Mouse (Mus musculus) fibroblast of lung, adult 2 months (primary cell): ENCODE measurements around the gene Crabp1.

ENCODE experiments used
- DNase-seq: peaks from one replicate; pipeline ENCODE4 v3.0.0-alpha.2; 2011; ENCODE audit warnings: low read depth

Gene Crabp1

DNA sequence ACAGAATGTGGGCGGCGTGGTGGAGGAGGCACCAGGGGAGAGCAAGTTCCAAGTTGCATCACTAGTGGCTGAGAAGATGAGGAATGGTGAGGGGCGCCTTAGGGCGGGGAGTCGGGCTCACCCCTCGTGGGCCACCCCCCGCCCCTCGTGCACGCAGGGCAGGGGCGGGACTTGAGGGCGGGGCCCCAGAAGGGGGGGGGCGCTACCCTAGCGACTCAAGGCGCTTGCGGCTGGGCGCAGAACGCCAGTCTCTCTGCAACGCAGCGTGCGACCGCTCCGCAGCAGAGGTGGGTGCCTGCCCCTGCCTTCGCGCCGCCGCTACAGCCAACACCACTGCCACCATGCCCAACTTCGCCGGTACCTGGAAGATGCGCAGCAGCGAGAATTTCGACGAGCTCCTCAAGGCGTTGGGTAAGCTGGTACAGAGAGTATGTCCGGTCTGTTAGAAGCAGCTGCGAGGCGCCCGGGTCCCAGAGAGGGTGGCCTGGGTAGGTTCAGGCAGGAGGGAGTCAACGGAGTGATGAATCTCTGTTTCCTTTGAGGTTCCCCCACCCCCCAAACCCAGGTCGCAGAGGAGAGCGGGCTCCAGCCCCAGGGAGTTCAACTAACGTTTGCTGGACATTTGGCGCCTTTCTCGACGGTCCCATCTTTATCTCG is at the start of gene Crabp1:
Gene Crabp1 (plus strand): TSS at position 188 of the 657 bp plus-strand sequence.
- DNase-seq: no peak

DNA sequence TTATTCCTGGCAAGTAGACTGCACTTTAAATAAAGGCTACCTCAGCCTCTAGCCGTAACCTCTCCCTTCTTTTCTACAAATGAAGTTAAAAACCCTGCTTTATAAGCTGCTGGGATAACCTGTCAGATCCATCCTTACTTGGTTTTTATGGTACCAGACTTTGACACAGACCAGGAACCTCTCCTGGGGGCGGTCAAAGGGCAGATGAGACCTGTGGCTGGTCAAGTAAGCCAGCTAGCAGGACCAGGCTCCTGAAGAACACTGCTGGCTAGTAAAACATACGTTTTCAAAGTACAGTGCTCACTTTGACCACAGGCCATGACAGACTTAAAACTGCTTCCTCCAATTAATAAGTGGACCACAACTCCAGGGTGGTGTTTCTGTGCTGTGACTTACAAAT is 48.8 kb upstream of the Crabp1 start:
- DNase-seq: no peak

DNA sequence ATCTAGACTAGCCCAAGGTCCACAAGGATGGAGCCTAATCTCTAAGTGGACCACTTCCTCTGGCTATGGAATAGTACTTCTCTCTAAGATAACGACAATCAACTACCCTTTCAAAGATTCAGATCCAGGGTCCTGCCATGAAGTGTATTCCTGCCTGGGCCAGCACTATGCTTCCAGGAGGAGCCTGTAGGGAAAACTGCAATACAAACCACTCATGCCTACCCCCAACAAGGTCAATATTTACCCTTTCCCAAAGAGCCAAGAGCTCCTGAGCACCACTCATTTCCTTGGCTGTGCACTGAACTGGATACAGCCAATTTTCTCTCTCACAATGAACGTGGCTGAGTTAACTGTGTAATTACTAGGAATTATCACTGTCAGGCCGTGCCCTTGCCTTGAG is 47.0 kb upstream of the Crabp1 start:
- DNase-seq: no peak

- no peak for DNase-seq
Measured at GRCm38 (mm10) chr9:54722156-54722555, 42.4 kb upstream of the Crabp1 start.

DNA sequence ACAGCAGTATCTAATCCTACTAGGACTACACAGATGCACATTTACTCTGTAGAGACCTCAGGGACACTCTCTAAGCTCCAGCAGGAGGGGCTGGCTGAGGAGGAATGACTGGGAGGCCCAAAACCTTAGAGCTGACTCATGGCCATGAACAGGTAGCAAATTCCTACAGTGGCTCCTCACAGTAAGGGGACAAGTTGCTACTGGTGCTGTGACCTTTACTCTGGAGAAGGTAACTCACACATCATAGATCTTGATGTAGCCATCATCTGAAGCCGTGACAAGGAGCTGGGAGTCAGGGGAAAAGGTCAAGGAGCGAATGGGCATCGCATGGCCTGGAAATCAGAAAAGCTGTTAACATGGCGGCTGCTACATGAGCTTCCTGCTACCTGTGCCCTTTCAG is 42.0 kb upstream of the Crabp1 start:
- no peak for DNase-seq

DNA sequence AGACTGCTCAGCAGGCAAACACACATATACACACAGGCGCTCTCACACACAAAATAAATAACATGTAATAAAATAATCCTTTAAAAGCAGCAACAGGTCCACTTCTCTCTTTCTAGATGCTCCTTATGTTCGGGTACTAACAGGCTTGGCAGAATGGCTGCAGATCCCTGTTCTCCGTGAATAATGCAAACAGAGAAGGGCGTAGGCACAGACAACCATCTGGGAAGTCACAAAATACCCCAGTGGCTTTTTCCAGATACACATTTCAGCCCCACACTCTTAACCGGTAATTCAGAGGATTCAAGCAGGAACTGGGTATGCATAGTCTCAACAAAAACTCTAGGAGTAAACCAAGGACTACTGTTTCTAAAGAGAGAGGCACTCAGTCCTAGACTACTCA is 38.2 kb upstream of the Crabp1 start:
- no peak for DNase-seq

DNA sequence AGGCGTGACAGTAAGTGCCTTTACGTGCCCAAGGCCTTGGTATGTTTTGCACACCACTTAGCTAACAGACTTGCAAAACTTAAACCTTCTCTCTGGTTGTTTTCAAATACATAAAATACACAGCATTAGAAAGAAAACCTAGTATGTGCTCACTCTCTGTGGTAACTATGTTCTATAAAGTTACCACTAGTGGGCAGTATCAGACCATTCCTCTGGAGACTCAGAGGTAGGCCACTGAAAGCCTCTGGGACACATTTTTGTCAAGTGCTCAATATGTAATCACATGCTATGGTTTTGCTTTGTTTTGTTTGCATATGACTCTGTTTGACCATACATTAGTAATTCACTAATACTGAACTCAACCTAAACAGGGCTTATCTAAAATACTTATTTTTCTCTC is 32.4 kb upstream of the Crabp1 start:
- no peak for DNase-seq

DNA sequence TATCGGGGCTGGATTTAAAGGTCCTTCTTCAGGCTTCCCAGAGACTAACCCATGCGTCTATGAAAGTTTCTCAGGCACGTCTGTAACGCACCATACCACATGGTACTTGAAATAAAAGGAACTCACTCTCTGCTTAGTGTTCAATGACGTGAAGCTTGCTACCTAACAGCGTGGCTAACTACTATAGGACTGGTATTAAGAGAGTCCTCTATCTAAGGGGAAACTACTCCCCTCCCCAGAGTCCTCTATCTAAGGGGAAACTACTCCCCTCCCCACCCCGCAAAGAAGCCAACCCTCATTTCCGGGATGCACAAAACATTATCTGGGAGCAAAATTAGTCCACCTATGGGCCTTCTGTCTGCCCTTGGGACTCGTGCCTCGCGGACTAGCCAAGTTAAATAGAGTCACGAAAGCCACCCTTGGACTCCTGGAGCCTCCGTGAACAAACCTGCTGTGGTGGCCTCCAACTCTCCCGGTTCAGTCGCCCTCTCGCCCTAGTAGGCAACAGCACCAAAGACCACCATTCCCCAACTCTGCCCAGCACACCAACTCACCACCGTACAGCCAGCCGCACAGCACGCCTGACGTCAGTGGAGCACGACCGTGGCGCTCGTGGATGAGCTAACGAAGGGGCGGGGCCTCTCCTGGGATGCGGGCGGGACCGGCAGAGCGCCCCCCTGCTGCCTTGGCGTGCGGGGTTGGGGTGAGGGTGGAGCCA is 30.5 kb upstream of the Crabp1 start, which contains the start of gene Wdr61:
Gene Wdr61 (minus strand): TSS at position 599 of the 718 bp plus-strand sequence.
- DNase-seq: peak; percentile 91

DNA sequence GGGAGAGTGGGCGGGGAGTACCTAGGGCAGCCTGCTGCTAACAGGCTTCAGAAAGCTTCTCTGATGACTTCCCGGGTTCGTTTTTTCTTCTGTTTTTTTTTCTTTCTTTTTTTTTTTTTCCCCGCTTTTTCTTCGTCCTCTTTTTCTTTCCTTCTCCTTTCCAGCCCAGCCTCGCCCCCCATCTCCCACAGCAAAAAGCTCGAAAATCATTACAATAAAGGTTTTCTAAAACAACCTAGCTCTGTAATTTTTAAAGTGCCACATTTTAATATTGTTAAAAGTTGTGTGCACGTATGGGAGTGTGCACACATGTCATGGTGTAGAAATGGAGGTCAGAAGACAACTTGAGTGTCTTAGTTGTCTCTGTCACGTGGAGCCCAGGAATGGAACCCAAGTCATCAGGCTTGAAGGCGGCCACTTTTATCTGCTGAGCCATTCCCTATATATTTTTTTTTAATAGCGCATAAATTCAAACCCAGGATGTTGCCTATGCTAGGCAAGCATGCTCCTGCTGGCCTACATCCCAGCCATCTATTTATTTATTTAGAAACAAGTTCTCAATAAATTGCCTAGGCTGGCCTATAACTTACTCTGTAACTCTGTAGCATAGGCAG is 29.8 kb upstream of the Crabp1 start:
- DNase-seq: no peak

- DNase-seq: peak; percentile 33
Measured at GRCm38 (mm10) chr9:54736284-54736701, 28.3 kb upstream of the Crabp1 start.

GRCm38 (mm10) chr9:54738376-54738775 is 26.2 kb upstream of the Crabp1 start:
- DNase-seq: peak; percentile 48

GRCm38 (mm10) chr9:54743891-54744290 is 20.7 kb upstream of the Crabp1 start:
- no peak for DNase-seq

DNA sequence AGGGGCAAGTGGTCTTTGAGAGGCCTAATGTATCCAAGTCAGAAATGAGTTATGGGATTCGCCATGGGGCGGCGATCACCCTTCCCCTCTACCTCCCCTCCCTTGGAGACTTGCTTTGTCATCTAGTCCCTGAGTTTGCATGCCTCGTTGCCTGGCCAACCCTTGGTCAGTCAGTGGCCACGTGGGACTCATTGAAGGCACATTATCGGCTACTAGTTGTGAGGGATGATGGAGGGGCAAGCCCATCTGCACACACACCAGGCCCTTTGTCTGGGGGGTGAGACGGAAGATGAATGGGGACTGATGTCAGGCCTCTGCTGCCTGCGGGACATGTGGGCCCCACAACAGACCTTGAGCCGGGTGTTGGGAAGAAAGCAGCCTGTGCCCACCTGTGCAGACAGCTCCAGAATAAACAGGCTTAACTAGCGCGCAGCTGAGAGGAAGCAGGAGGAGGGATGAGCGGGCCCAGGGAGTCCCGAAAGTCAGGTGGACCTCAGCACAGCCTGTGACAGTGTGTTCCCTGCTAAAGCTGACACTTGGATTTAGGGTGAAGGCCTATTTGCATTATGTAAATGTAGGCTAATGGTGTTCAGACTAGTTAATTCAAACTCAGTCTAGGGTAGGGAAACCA is 18.7 kb upstream of the Crabp1 start:
- DNase-seq: no peak

- DNase-seq: no peak
Measured at GRCm38 (mm10) chr9:54750215-54750981, 14.2 kb upstream of the Crabp1 start.

DNA sequence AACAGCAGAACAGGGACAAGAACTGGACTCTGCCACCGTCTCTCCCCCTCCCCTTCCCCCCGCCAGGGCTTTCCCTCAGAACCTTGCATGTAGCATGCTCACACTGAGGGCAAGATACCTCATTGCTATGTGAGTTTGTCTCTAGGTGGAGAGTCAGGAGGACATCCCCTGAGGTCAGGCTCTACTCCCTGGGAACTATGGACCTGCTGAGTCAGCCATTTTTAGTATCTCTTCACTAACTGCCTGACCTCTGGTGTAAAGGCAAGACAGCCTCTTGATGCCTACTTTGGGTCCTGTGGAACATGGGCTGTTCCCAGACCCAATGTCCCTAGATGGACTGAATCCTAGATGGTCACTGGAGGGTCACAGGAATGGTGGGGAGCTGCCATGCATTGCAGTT is 12.9 kb upstream of the Crabp1 start:
- DNase-seq: no peak

- DNase-seq: no peak
Measured at GRCm38 (mm10) chr9:54752201-54752943, 12.2 kb upstream of the Crabp1 start.

- DNase-seq: no peak
Measured at GRCm38 (mm10) chr9:54752944-54753295, 11.6 kb upstream of the Crabp1 start.

- no peak for DNase-seq
Measured at GRCm38 (mm10) chr9:54759592-54759991, 5.0 kb upstream of the Crabp1 start.

GRCm38 (mm10) chr9:54764091-54764490 is 457 bp upstream of the Crabp1 start:
- no peak for DNase-seq

GRCm38 (mm10) chr9:54765336-54766085 is 963 bp downstream of the Crabp1 start:
- DNase-seq: no peak
